Mouse (Mus musculus) natural killer cell, adult 2 months (primary cell): ENCODE measurements around the gene Fyb2.
"Not testable (repeated sequence)": the region's sequence is repeated elsewhere in the genome, so short reads cannot be mapped to it uniquely, and the experiment has no call there.

Experiments used
- DNase-seq, 2 experiments: peaks; one replicate each; pipeline ENCODE4 v3.0.0; 2022; ENCODE audit warnings: low spot score in 2 of 2

Gene Fyb2

GRCm38 (mm10) chr4:104939535-104939934 lies 26.3 kb downstream of the Fyb2 start:
- no peak for DNase-seq

GRCm38 (mm10) chr4:104941895-104942294 lies 28.6 kb downstream of the Fyb2 start:
- no peak for DNase-seq

- no peak for DNase-seq
These were observed 31.2 kb downstream of the Fyb2 start for GRCm38 (mm10) chr4:104944482-104944881.

GRCm38 (mm10) chr4:104948886-104949285 lies 35.6 kb downstream of the Fyb2 start:
- DNase-seq = no peak

- DNase-seq = no peak
These were observed 36.0 kb downstream of the Fyb2 start for GRCm38 (mm10) chr4:104949304-104949703.

GRCm38 (mm10) chr4:104951280-104951878 lies 38.1 kb downstream of the Fyb2 start:
- DNase-seq = no peak

- no peak for DNase-seq
These were observed 43.4 kb downstream of the Fyb2 start for GRCm38 (mm10) chr4:104956691-104957090.

GRCm38 (mm10) chr4:104961431-104961830 lies 48.2 kb downstream of the Fyb2 start:
- no peak for DNase-seq

GRCm38 (mm10) chr4:104972606-104973005 lies 59.4 kb downstream of the Fyb2 start:
- DNase-seq = no peak

GRCm38 (mm10) chr4:104975162-104975830 lies 62.0 kb downstream of the Fyb2 start:
- DNase-seq = no peak

GRCm38 (mm10) chr4:104985960-104986632 lies 72.8 kb downstream of the Fyb2 start:
- DNase-seq = no peak

GRCm38 (mm10) chr4:104987631-104988030 lies 74.4 kb downstream of the Fyb2 start:
- no peak for DNase-seq

- no peak for DNase-seq
These were observed 74.8 kb downstream of the Fyb2 start for GRCm38 (mm10) chr4:104988102-104988501.

GRCm38 (mm10) chr4:104988709-104989108 lies 75.5 kb downstream of the Fyb2 start:
- no peak for DNase-seq

GRCm38 (mm10) chr4:104990016-104990415 lies 76.8 kb downstream of the Fyb2 start:
- no peak for DNase-seq

- no peak for DNase-seq
These were observed 77.4 kb downstream of the Fyb2 start for GRCm38 (mm10) chr4:104990686-104991085.

GRCm38 (mm10) chr4:104992271-104992670 lies 79.0 kb downstream of the Fyb2 start:
- DNase-seq = no peak

- DNase-seq = no peak
These were observed 80.1 kb downstream of the Fyb2 start for GRCm38 (mm10) chr4:104993140-104993874.

- no peak for DNase-seq
These were observed 86.4 kb downstream of the Fyb2 start for GRCm38 (mm10) chr4:104999702-105000101.

GRCm38 (mm10) chr4:105001736-105002135 lies 88.5 kb downstream of the Fyb2 start:
- DNase-seq = no peak

GRCm38 (mm10) chr4:105004135-105004534 lies 90.9 kb downstream of the Fyb2 start:
- no peak for DNase-seq

- DNase-seq = not testable (repeated sequence)
These were observed 91.4 kb downstream of the Fyb2 start for GRCm38 (mm10) chr4:105004649-105005048.
